Mouse (Mus musculus): Measurements from ENCODE around the gene Apol8. TPM values are rescaled to one million over a fixed set of nuclear protein-coding genes. Genes with fewer than 3 reads are reported as not detected.
"Not testable (repeated sequence)": the region's sequence is repeated elsewhere in the genome, so short reads cannot be mapped to it uniquely, and the experiment has no call there.

The Apol8 gene
- polyA plus RNA-seq, 1 experiment from 2014 or later, result 0.26 TPM

GRCm38 (mm10) chr15:77749717-77750116 is 7.1 kb downstream of the Apol8 start:
- DNase-seq (ENCODE audit: low spot score) (no peak), ATAC-seq (no peak)
- Histone ChIP-seq H3K27me3 (replicated peaks; ENCODE audit: insufficient read depth, low read length) (no peaks in the 10 kb centered on the region), H3K36me3 (ENCODE audit: insufficient read depth, low read length) (no peaks in the 10 kb centered on the region), H3K4me1 (ENCODE audit: insufficient read depth, low read depth, low read length) (no peaks in the 10 kb centered on the region), H3K4me2 (replicated peaks; ENCODE audit: low read depth, low read length) (no peak overlapping the region), H3K4me3 (ENCODE audit: low read depth, low read length) (no peak overlapping the region), H3K9me3 (ENCODE audit: low read length) (no peaks in the 10 kb centered on the region), H3K9ac (replicated peaks; ENCODE audit: low read depth) (no peak overlapping the region), H3K27ac (ENCODE audit: low read length) (no peak overlapping the region)
- TF ChIP-seq EP300 (IDR thresholded peaks at IDR 0.05) (no peak), CTCF (IDR thresholded peaks at IDR 0.05) (no peak)
- WGBS, result 82% methylated on average over 10 of the region's 10 CpGs

DNA sequence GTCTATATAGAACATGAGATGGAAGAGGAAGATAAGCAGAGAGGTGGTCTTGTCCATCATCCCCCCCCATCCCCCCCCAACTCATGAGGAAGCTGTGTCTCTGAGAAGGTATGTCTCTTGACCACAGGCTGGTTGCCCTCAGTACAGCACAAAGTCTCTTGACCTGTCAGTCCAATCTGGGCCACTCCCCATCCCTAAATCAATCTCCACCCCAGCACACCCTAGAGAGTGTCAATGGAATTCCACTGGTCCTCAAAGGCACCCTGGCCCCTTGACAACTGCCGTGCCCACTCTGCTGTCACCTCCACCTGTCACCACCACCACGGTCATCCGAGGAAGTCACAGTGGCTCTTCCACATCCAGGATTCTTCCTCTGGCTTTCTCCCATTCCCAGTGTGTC is 8.4 kb downstream of the Apol8 start:
- WGBS, result 62% methylated on average over 3 of the region's 3 CpGs
- no peak overlapping the region for H3K9ac ChIP-seq (replicated peaks; ENCODE audit: low read depth)
- no peaks in the 10 kb centered on the region for H3K4me1 ChIP-seq (ENCODE audit: insufficient read depth, low read depth, low read length)
- ATAC-seq, result no peak
- H3K4me3 ChIP-seq (ENCODE audit: low read depth, low read length), result no peak overlapping the region
- H3K27ac ChIP-seq (ENCODE audit: low read length), result no peak overlapping the region
- no peaks in the 10 kb centered on the region for H3K9me3 ChIP-seq (ENCODE audit: low read length)
- no peak overlapping the region for H3K4me2 ChIP-seq (replicated peaks; ENCODE audit: low read depth, low read length)
- no peaks in the 10 kb centered on the region for H3K27me3 ChIP-seq (replicated peaks; ENCODE audit: insufficient read depth, low read length)
- no peak for DNase-seq (ENCODE audit: low spot score)
- TF ChIP-seq EP300 (IDR thresholded peaks at IDR 0.05), result no peak
- TF ChIP-seq CTCF (IDR thresholded peaks at IDR 0.05), result no peak
- H3K36me3 ChIP-seq (ENCODE audit: insufficient read depth, low read length), result no peaks in the 10 kb centered on the region

- TF ChIP-seq EP300 (IDR thresholded peaks at IDR 0.05) (no peak), CTCF (IDR thresholded peaks at IDR 0.05) (no peak)
- H3K27ac ChIP-seq (ENCODE audit: low read length), result no peak overlapping the region
- no peaks in the 10 kb centered on the region for H3K4me1 ChIP-seq (ENCODE audit: insufficient read depth, low read depth, low read length)
- 81% methylated on average over 1 of the region's 1 CpGs for WGBS
- no peak for DNase-seq (ENCODE audit: low spot score)
- H3K9me3 ChIP-seq (ENCODE audit: low read length), result no peaks in the 10 kb centered on the region
- no peaks in the 10 kb centered on the region for H3K36me3 ChIP-seq (ENCODE audit: insufficient read depth, low read length)
- H3K27me3 ChIP-seq (replicated peaks; ENCODE audit: insufficient read depth, low read length), result no peaks in the 10 kb centered on the region
- no peak for ATAC-seq
- H3K4me2 ChIP-seq (replicated peaks; ENCODE audit: low read depth, low read length), result no peak overlapping the region
- H3K4me3 ChIP-seq (ENCODE audit: low read depth, low read length), result no peak overlapping the region
- no peak overlapping the region for H3K9ac ChIP-seq (replicated peaks; ENCODE audit: low read depth)
These were observed 10.5 kb downstream of the Apol8 start for GRCm38 (mm10) chr15:77746326-77746725.

- H3K4me2 ChIP-seq (replicated peaks; ENCODE audit: low read depth, low read length), result no peak overlapping the region
- no peaks in the 10 kb centered on the region for H3K36me3 ChIP-seq (ENCODE audit: insufficient read depth, low read length)
- TF ChIP-seq EP300 (IDR thresholded peaks at IDR 0.05), result no peak
- no peak for TF ChIP-seq CTCF (IDR thresholded peaks at IDR 0.05)
- H3K9me3 ChIP-seq (ENCODE audit: low read length), result no peaks in the 10 kb centered on the region
- no peak for DNase-seq (ENCODE audit: low spot score)
- no peaks in the 10 kb centered on the region for H3K4me1 ChIP-seq (ENCODE audit: insufficient read depth, low read depth, low read length)
- no peak overlapping the region for H3K9ac ChIP-seq (replicated peaks; ENCODE audit: low read depth)
- ATAC-seq, result no peak
- no peaks in the 10 kb centered on the region for H3K27me3 ChIP-seq (replicated peaks; ENCODE audit: insufficient read depth, low read length)
- no peak overlapping the region for H3K27ac ChIP-seq (ENCODE audit: low read length)
- H3K4me3 ChIP-seq (ENCODE audit: low read depth, low read length), result no peak overlapping the region
These were observed 11.7 kb downstream of the Apol8 start for GRCm38 (mm10) chr15:77745081-77745480.

- ATAC-seq, result no peak
- Histone ChIP-seq H3K4me2 (replicated peaks; ENCODE audit: low read depth, low read length) (no peak overlapping the region), H3K36me3 (ENCODE audit: insufficient read depth, low read length) (no peaks in the 10 kb centered on the region), H3K4me1 (ENCODE audit: insufficient read depth, low read depth, low read length) (no peaks in the 10 kb centered on the region), H3K4me3 (ENCODE audit: low read depth, low read length) (no peak overlapping the region), H3K9ac (replicated peaks; ENCODE audit: low read depth) (no peak overlapping the region), H3K9me3 (ENCODE audit: low read length) (no peaks in the 10 kb centered on the region), H3K27ac (ENCODE audit: low read length) (no peak overlapping the region), H3K27me3 (replicated peaks; ENCODE audit: insufficient read depth, low read length) (no peaks in the 10 kb centered on the region)
- 19% methylated on average over 5 of the region's 5 CpGs for WGBS
- TF ChIP-seq CTCF (IDR thresholded peaks at IDR 0.05) (no peak), EP300 (IDR thresholded peaks at IDR 0.05) (no peak)
- DNase-seq (ENCODE audit: low spot score), result no peak
These were observed 12.2 kb downstream of the Apol8 start for GRCm38 (mm10) chr15:77744632-77745031.

- H3K9me3 ChIP-seq (ENCODE audit: low read length); H3K4me2 ChIP-seq (replicated peaks; ENCODE audit: low read depth, low read length); H3K27me3 ChIP-seq (replicated peaks; ENCODE audit: insufficient read depth, low read length); H3K36me3 ChIP-seq (ENCODE audit: insufficient read depth, low read length); H3K9ac ChIP-seq (replicated peaks; ENCODE audit: low read depth); H3K4me1 ChIP-seq (ENCODE audit: insufficient read depth, low read depth, low read length); ATAC-seq; H3K4me3 ChIP-seq (ENCODE audit: low read depth, low read length); H3K27ac ChIP-seq (ENCODE audit: low read length); DNase-seq (ENCODE audit: low spot score): not testable (repeated sequence)
- WGBS, result 75% methylated on average over 6 of the region's 6 CpGs
These were observed 15.2 kb downstream of the Apol8 start for GRCm38 (mm10) chr15:77741556-77741955.

All from lung, postnatal 0 days (tissue).